Mouse (Mus musculus) bone marrow, adult 2 months (tissue): ENCODE results near the gene Plekhg3.

Experiments
- CTCF ChIP-seq: fragments of 200-500 bp; IDR thresholded peaks from 2 replicates; pipeline ENCODE4 v1.5.1; 2011; ENCODE audit warnings: low read length, control low read depth; ENCODE audit not compliant: control insufficient read depth, insufficient read depth
- POLR2A ChIP-seq: fragments of 200-500 bp; IDR thresholded peaks from 2 replicates; pipeline ENCODE4 v1.6.1; 2011; ENCODE audit warnings: low read depth, mild to moderate bottlenecking, control low read depth, low read length, borderline replicate concordance; ENCODE audit not compliant: control insufficient read depth

DNA sequence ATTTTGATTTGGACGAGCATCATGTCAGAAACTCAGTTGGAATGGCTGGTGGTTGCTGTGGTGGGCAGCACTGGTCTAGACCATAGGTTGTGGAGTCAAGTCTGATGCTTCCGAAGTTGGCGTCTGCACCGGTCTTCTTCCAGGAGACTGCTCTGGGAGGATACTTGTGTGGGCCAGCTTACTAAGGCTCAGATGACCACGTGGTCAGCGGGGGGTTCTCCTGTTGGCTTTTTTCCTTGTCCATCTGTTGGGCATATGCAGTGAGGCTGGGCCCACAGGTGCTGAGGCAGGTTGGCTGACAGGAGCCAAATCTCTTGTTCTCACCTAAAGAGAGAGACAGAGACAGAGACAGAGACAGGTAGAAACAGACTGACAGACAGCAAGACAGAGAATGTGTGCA lies 44.1 kb downstream of the Plekhg3 start:
- TF ChIP-seq CTCF (no peak), POLR2A (no peak)
